Mouse (Mus musculus): ENCODE data around the gene Ubald1. TPM values are rescaled to one million over a fixed set of nuclear protein-coding genes. Genes with fewer than 3 reads are reported as not detected.

The Ubald1 gene
- total and polyA plus RNA-seq, 3 experiments = 9.6 to 53.7 (median 11.6) TPM

GRCm38 (mm10) chr16:4922481-4922880 is 42.4 kb upstream of the Ubald1 start:
- Histone ChIP-seq H3K4me3 (replicated peaks in 1 of 3; ENCODE audit: low read depth in 2 of 3, low read length in 2 of 3, poor library complexity in 1 of 3) (no peak overlapping the region), H3K27ac (ENCODE audit: insufficient read depth, low read depth) (no peak overlapping the region), H3K9ac (ENCODE audit: insufficient read depth, low read depth) (no peak overlapping the region), H3K9me3 (replicated peaks; ENCODE audit: low read length) (no peaks in the 10 kb centered on the region), H3K4me2 (ENCODE audit: insufficient read depth, low read depth, poor library complexity, severe bottlenecking) (no peak overlapping the region), H3K79me2 (replicated peaks; ENCODE audit: control insufficient read depth, extremely low read depth, insufficient read depth, poor library complexity, severe bottlenecking) (no peaks in the 10 kb centered on the region), H3K36me3 (replicated peaks in 1 of 2; ENCODE audit: control insufficient read depth in 1 of 2, insufficient read depth in 1 of 2, low read length in 1 of 2) (peaks cover 29 to 60% of the 10 kb centered on the region in 2 experiments), H3K27me3 (replicated peaks) (no peaks in the 10 kb centered on the region), H3K4me1 (ENCODE audit: control insufficient read depth in 1 of 2, insufficient read depth in 2 of 2) (peaks cover 0 to 6% of the 10 kb centered on the region in 2 experiments; a peak in 1 of 4 replicates)
- DNase-seq (ENCODE audit: extremely low read depth) = no peak
- dilution Hi-C loops (cut with MboI; ENCODE audit: extremely low pct_ligation_motif_present, extremely low pct_unique_long_range_greater_than_20kb, low sequenced_read_pairs) (no loop called here), in situ Hi-C loops (cut with MboI; ENCODE audit: low pct_ligation_motif_present, low pct_unique_long_range_greater_than_20kb, low sequenced_read_pairs) (no loop called here)
- TF ChIP-seq JUN (IDR thresholded peaks at IDR 0.05; ENCODE audit: insufficient read depth, low read depth, low read length) (no peak), HCFC1 (IDR thresholded peaks at IDR 0.05; ENCODE audit: low read depth, low read length) (no peak), EP300 (IDR thresholded peaks at IDR 0.05; ENCODE audit: low read length) (no peak), CHD2 (IDR thresholded peaks at IDR 0.05; ENCODE audit: low read length) (no peak), POLR2A (IDR thresholded peaks at IDR 0.05; ENCODE audit: low read depth, low read length) (no peak), TCF12 (IDR thresholded peaks at IDR 0.05; ENCODE audit: low read depth, low read length) (no peak), ZNF384 (IDR thresholded peaks at IDR 0.05; ENCODE audit: low read depth, low read length) (no peak), ELF1 (IDR thresholded peaks at IDR 0.05; ENCODE audit: low read depth, low read length) (no peak), IRF4 (IDR thresholded peaks at IDR 0.05; ENCODE audit: low read depth, low read length) (no peak), BHLHE40 (IDR thresholded peaks at IDR 0.05; ENCODE audit: low read depth, low read length) (no peak), MAX (IDR thresholded peaks at IDR 0.05; ENCODE audit: low read length) (no peak), CHD1 (IDR thresholded peaks at IDR 0.05; ENCODE audit: low read depth, low read length) (no peak), ZC3H11A (IDR thresholded peaks at IDR 0.05; ENCODE audit: low read depth, low read length) (no peak), GABPA (IDR thresholded peaks at IDR 0.05; ENCODE audit: insufficient replicate concordance, low read depth, low read length) (no peak), SIN3A (IDR thresholded peaks at IDR 0.05; ENCODE audit: low read length) (no peak), ETS1 (conservative IDR thresholded peaks at IDR 0.05; ENCODE audit: low read depth, low read length) (no peak), NELFE (IDR thresholded peaks at IDR 0.05; ENCODE audit: low read depth, low read length) (no peak), MEF2A (IDR thresholded peaks at IDR 0.05; ENCODE audit: borderline replicate concordance, low read depth, low read length) (no peak), CTCF (conservative IDR thresholded peaks at IDR 0.05 in 1 of 2, IDR thresholded peaks at IDR 0.05 in 1 of 2; ENCODE audit: low read depth in 2 of 2, low read length in 2 of 2) (no peak), NRF1 (IDR thresholded peaks at IDR 0.05; ENCODE audit: low read depth, low read length) (no peak)

GRCm38 (mm10) chr16:4920556-4920955 is 40.4 kb upstream of the Ubald1 start:
- Histone ChIP-seq H3K9me3 (replicated peaks; ENCODE audit: low read length) (no peaks in the 10 kb centered on the region), H3K79me2 (replicated peaks; ENCODE audit: control insufficient read depth, extremely low read depth, insufficient read depth, poor library complexity, severe bottlenecking) (no peaks in the 10 kb centered on the region), H3K4me3 (replicated peaks in 1 of 3; ENCODE audit: low read depth in 2 of 3, low read length in 2 of 3, poor library complexity in 1 of 3) (no peak overlapping the region), H3K27me3 (replicated peaks) (no peaks in the 10 kb centered on the region), H3K9ac (ENCODE audit: insufficient read depth, low read depth) (no peak overlapping the region), H3K4me2 (ENCODE audit: insufficient read depth, low read depth, poor library complexity, severe bottlenecking) (no peak overlapping the region), H3K36me3 (replicated peaks in 1 of 2; ENCODE audit: control insufficient read depth in 1 of 2, insufficient read depth in 1 of 2, low read length in 1 of 2) (peaks cover 23 to 53% of the 10 kb centered on the region in 2 experiments), H3K27ac (ENCODE audit: insufficient read depth, low read depth) (no peak overlapping the region), H3K4me1 (ENCODE audit: control insufficient read depth in 1 of 2, insufficient read depth in 2 of 2) (peaks cover 0 to 6% of the 10 kb centered on the region in 2 experiments; a peak in 1 of 4 replicates)
- no peak for TF ChIP-seq ZNF384 (IDR thresholded peaks at IDR 0.05; ENCODE audit: low read depth, low read length)
- dilution Hi-C loops (cut with MboI; ENCODE audit: extremely low pct_ligation_motif_present, extremely low pct_unique_long_range_greater_than_20kb, low sequenced_read_pairs) (no loop called here), in situ Hi-C loops (cut with MboI; ENCODE audit: low pct_ligation_motif_present, low pct_unique_long_range_greater_than_20kb, low sequenced_read_pairs) (no loop called here)
- no peak for DNase-seq (ENCODE audit: extremely low read depth)
